Mouse (Mus musculus) liver, embryonic 13.5 days (tissue): ENCODE measurements around the gene Cd48. TPM values are rescaled to one million over a fixed set of nuclear protein-coding genes. Genes with fewer than 3 reads are reported as not detected.
A peak's percentile ranks its signal among the peaks of the same experiment; 100 is the strongest.

Experiments
- ATAC-seq: fragments of 200-750 bp; cut with Nextera tagmentation; 2 replicates; pipeline ENCODE4 v1.8.0; 2017; ENCODE audit warnings: low read depth, mild to moderate bottlenecking, moderate number of reproducible peaks, moderate library complexity
- DNase-seq: peaks from one replicate; pipeline ENCODE4 v3.0.0; 2022
- H3K27ac ChIP-seq: fragments of 300-500 bp; sonication (generic); 2 replicates; pipeline ENCODE4 v1.5.1; 2015; ENCODE audit warnings: moderate library complexity, mild to moderate bottlenecking, inconsistent platforms
- H3K27me3 ChIP-seq: fragments of 300-500 bp; sonication (generic); 2 replicates; pipeline ENCODE4 v1.6.1; 2015; ENCODE audit warnings: mild to moderate bottlenecking, inconsistent platforms
- H3K36me3 ChIP-seq: fragments of 300-500 bp; sonication (generic); 2 replicates; pipeline ENCODE4 v1.6.1; 2015; ENCODE audit warnings: mild to moderate bottlenecking, inconsistent platforms
- H3K4me1 ChIP-seq: fragments of 300-500 bp; sonication (generic); replicated peaks from 2 replicates; pipeline ENCODE4 v1.6.1; 2015; ENCODE audit warnings: inconsistent platforms
- H3K4me2 ChIP-seq: fragments of 300-500 bp; sonication (generic); 2 replicates; pipeline ENCODE4 v1.6.1; 2015; ENCODE audit warnings: inconsistent platforms, mild to moderate bottlenecking, moderate library complexity
- H3K4me3 ChIP-seq: fragments of 300-500 bp; sonication (generic); replicated peaks from 2 replicates; pipeline ENCODE4 v1.5.1; 2015; ENCODE audit warnings: mild to moderate bottlenecking, inconsistent platforms
- H3K9ac ChIP-seq: fragments of 300-500 bp; sonication (generic); 2 replicates; pipeline ENCODE4 v1.6.1; 2015; ENCODE audit warnings: mild to moderate bottlenecking, inconsistent platforms
- H3K9me3 ChIP-seq: fragments of 300-500 bp; sonication (generic); replicated peaks from 2 replicates; pipeline ENCODE4 v1.6.1; 2016; ENCODE audit warnings: inconsistent platforms
- WGBS: fragments of 180-500 bp; shearing (Covaris S2); methylation state at CpG from one replicate; pipeline ENCODE4 v1.1.7; 2015; ENCODE audit not compliant: insufficient replicate concordance; 5-methylcytosine and 5-hydroxymethylcytosine counted together
- polyA plus RNA-seq: library from polyadenylated mRNA; unstranded; fragments of >200 nt; fragmentation: Nextera tagmentation; extraction: Ambion mirVana; gene quantifications from 2 replicates; pipeline ENCODE4 v1.2.1, GENCODE M21; 2015

The Cd48 gene
- polyA plus RNA-seq, result 10.3 and 11.2 TPM in 2 replicates

DNA sequence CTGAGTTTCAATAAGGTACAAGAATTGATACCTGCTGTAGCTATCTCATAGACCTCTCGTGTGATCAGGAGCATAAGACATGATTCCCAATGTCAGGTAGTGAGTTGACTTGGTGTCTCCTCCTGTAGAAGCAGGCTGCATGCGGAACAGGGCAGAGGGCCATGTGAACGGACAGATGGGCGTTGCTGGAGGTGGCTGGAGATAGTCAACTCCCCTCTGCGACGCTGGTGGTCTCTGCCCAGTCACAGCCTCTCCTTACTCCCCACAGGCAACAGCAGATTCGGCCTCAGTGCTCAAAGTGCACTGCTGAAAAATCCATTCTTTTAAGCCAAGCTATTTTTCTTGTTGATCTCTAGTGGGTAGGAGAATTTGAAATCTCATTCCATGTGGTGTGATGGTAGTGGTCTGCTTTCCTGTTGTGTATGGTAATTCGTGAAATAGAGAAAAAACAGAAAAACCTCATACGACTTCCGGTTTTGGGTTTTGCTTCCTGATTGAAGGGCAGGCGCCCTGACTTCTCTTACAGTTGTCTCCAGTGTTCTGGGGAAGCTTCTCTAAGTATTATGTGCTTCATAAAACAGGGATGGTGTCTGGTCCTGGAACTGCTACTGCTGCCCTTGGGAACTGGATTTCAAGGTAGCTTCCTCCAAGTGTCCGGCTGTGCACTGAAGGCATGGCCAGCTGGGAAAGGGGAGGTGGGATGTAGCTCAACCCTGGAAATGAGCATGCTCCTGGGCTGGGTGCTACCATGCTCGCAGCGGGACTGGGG is at the start of gene Cd48:
Gene Cd48, plus strand, starts transcription at position 479 of the 769 bp plus-strand sequence.
- ATAC-seq, result no peak
- H3K27ac ChIP-seq, result no peak within 1 kb of the TSS
- WGBS, result 40% methylated on average over 14 of the region's 14 CpGs
- H3K4me3 ChIP-seq, result peak within 1 kb of the TSS; percentile 25
- peak within 1 kb of the TSS; percentile 36; the same call in 1 of the 2 replicates for H3K9ac ChIP-seq
- H3K9me3 ChIP-seq, result no peaks in the 10 kb centered on the region
- H3K4me2 ChIP-seq, result peak within 1 kb of the TSS; percentile 19; the same call in 1 of the 2 replicates
- DNase-seq, result no peak
- H3K36me3 ChIP-seq, result no peaks in the 10 kb centered on the region
- peaks cover 21% of the 10 kb centered on the region for H3K4me1 ChIP-seq
- H3K27me3 ChIP-seq, result no peaks in the 10 kb centered on the region

DNA sequence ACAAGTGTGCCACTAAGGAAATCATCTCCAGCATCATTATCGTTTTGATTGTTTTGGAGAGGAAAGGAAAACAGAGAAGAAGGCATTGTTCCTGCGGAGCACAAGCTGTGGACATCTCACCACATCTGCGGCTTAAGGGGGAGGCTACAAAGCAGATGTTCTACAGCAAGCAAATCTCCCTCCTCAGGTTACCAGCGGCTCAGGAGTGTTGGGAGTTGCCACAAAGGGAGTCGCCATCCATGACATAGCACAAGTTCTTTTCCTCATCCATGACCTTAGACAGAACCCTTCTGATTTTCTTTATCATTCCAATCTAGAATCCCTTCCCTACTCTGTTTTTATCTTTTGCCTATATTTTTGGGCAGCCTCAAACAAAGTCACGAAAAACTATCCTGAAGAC is 46.1 kb upstream of the Cd48 start:
- H3K36me3 ChIP-seq, result no peaks in the 10 kb centered on the region
- ATAC-seq, result no peak
- no peak overlapping the region for H3K4me2 ChIP-seq
- no peaks in the 10 kb centered on the region for H3K9me3 ChIP-seq
- no peaks in the 10 kb centered on the region for H3K4me1 ChIP-seq
- H3K27me3 ChIP-seq, result no peaks in the 10 kb centered on the region
- no peak for DNase-seq
- 41% methylated on average over 6 of the region's 6 CpGs for WGBS
- H3K4me3 ChIP-seq, result no peak overlapping the region
- no peak overlapping the region for H3K27ac ChIP-seq
- no peak overlapping the region for H3K9ac ChIP-seq

DNA sequence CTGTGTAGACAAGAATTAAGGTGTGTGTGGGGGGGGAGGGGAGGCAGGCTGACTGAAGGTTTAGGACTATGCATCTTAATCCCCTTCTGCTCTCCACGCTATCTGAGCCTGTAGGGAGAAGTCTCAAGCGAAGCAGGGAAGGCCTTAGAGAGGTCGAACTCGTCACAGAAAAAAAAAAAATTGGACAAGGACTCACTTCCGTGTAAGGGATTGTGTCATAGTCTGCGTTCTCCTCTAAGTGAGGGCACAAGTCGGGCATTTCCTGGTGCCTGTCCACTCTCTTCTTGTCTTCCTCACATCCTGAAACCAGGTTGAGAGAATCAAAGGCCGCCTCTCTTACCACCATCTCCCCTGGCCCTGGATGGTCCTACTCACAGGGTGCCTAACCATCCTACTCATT is 44.7 kb upstream of the Cd48 start:
- no peak for ATAC-seq
- H3K27ac ChIP-seq, result no peak overlapping the region
- no peaks in the 10 kb centered on the region for H3K4me1 ChIP-seq
- 53% methylated on average over 8 of the region's 8 CpGs for WGBS
- no peak overlapping the region for H3K9ac ChIP-seq
- H3K36me3 ChIP-seq, result no peaks in the 10 kb centered on the region
- H3K4me3 ChIP-seq, result no peak overlapping the region
- no peak overlapping the region for H3K4me2 ChIP-seq
- no peaks in the 10 kb centered on the region for H3K9me3 ChIP-seq
- H3K27me3 ChIP-seq, result no peaks in the 10 kb centered on the region
- DNase-seq, result no peak

- Histone ChIP-seq H3K9me3 (no peaks in the 10 kb centered on the region), H3K4me1 (peaks cover 5% of the 10 kb centered on the region), H3K27ac (no peak overlapping the region), H3K27me3 (no peaks in the 10 kb centered on the region), H3K9ac (no peak overlapping the region), H3K4me2 (no peak overlapping the region), H3K4me3 (no peak overlapping the region), H3K36me3 (no peaks in the 10 kb centered on the region)
- ATAC-seq (no peak), DNase-seq (no peak)
- WGBS, result 56% methylated on average over 2 of the region's 2 CpGs
Observed at GRCm38 (mm10) chr1:171638686-171639085, 43.1 kb upstream of the Cd48 start.

- Histone ChIP-seq H3K27me3 (no peaks in the 10 kb centered on the region), H3K27ac (no peak overlapping the region), H3K4me2 (no peak overlapping the region), H3K4me3 (no peak overlapping the region), H3K9ac (no peak overlapping the region), H3K36me3 (no peaks in the 10 kb centered on the region), H3K9me3 (no peaks in the 10 kb centered on the region), H3K4me1 (peaks cover 12% of the 10 kb centered on the region)
- 78% methylated on average over 6 of the region's 6 CpGs for WGBS
- ATAC-seq (no peak), DNase-seq (no peak)
Observed at GRCm38 (mm10) chr1:171640796-171641195, 41.0 kb upstream of the Cd48 start.

- H3K4me2 ChIP-seq, result no peak overlapping the region
- no peaks in the 10 kb centered on the region for H3K27me3 ChIP-seq
- H3K27ac ChIP-seq, result no peak overlapping the region
- H3K4me1 ChIP-seq, result peaks cover 12% of the 10 kb centered on the region
- H3K9ac ChIP-seq, result no peak overlapping the region
- H3K4me3 ChIP-seq, result no peak overlapping the region
- no peaks in the 10 kb centered on the region for H3K9me3 ChIP-seq
- 24% methylated on average over 7 of the region's 7 CpGs for WGBS
- no peaks in the 10 kb centered on the region for H3K36me3 ChIP-seq
- ATAC-seq, result peak; percentile 95
- DNase-seq, result peak; percentile 70
Observed at GRCm38 (mm10) chr1:171643612-171644011, 38.2 kb upstream of the Cd48 start.

DNA sequence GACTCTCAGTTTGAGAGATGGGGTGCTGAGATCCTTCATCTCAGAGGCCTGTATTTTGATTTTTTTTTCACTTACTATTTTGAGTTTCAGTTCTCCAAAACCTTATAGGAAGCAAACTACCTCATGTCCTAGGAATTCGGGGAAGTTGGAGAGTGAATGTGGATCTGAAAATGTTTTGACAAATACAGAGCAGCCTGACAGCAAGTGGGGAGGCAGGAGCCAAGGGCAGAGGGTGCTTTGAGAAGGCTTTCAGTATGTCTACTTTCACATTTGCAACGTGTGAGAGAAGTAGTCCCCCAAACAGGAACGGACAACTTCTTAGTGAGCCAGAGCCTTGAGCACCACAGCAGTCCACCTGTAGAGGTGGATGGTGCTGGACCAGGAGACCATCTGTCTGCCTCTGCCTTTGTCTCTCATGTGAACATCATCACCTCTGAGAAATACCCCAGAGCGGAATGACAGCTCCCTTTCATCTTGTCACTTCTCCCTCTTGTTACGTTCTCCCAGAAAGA is 35.3 kb upstream of the Cd48 start:
- Histone ChIP-seq H3K27ac (no peak overlapping the region), H3K9me3 (no peaks in the 10 kb centered on the region), H3K4me1 (peaks cover 12% of the 10 kb centered on the region), H3K36me3 (no peaks in the 10 kb centered on the region), H3K27me3 (no peaks in the 10 kb centered on the region), H3K9ac (no peak overlapping the region), H3K4me2 (no peak overlapping the region), H3K4me3 (no peak overlapping the region)
- no peak for ATAC-seq
- 52% methylated on average over 5 of the region's 5 CpGs for WGBS
- no peak for DNase-seq

- ATAC-seq, result no peak
Observed at GRCm38 (mm10) chr1:171647716-171648115, 34.1 kb upstream of the Cd48 start.

GRCm38 (mm10) chr1:171648840-171649239 is 33.0 kb upstream of the Cd48 start:
- Histone ChIP-seq H3K9ac (no peak overlapping the region), H3K27ac (no peak overlapping the region), H3K4me3 (no peak overlapping the region), H3K36me3 (no peaks in the 10 kb centered on the region), H3K27me3 (no peaks in the 10 kb centered on the region), H3K4me2 (no peak overlapping the region), H3K4me1 (peaks cover 5% of the 10 kb centered on the region), H3K9me3 (no peaks in the 10 kb centered on the region)
- ATAC-seq, result no peak
- no peak for DNase-seq
- WGBS, result 57% methylated on average over 8 of the region's 8 CpGs

More at GRCm38 (mm10) chr1:171647716-171648115, 34.1 kb upstream of the Cd48 start:
- Histone ChIP-seq H3K27me3 (no peaks in the 10 kb centered on the region), H3K27ac (no peak overlapping the region), H3K9me3 (no peaks in the 10 kb centered on the region), H3K36me3 (no peaks in the 10 kb centered on the region), H3K4me3 (no peak overlapping the region), H3K4me1 (peaks cover 12% of the 10 kb centered on the region), H3K9ac (no peak overlapping the region), H3K4me2 (no peak overlapping the region)
- DNase-seq, result no peak
- WGBS, result 64% methylated on average over 5 of the region's 5 CpGs

DNA sequence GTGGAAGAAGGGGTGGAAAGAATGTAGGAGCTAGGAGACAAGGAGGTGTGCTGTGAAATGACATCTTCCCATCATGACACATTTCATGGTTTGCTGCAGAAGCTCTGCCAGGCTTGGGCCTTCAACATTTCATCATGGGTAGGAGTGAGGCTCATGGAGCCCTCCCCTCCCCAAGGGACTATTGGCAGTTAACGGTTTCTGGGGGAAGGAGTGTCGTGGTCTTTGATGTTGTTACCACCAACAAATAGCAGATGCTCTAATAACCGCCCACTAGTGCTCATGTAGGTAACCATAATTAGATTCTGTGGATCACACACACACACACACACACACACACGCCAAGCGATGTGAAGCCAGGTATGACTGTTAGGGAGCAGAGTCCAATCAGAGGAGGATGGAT is 29.1 kb upstream of the Cd48 start, which contains the start of gene Slamf7:
Gene Slamf7, minus strand, starts transcription at position 302 of the 400 bp plus-strand sequence.
- H3K9me3 ChIP-seq, result no peaks in the 10 kb centered on the region
- ATAC-seq (no peak), DNase-seq (no peak)
- WGBS, result 62% methylated on average over 5 of the region's 5 CpGs
- no peaks in the 10 kb centered on the region for H3K36me3 ChIP-seq
- no peak within 1 kb of the TSS for H3K4me3 ChIP-seq
- no peak within 1 kb of the TSS for H3K4me2 ChIP-seq
- H3K4me1 ChIP-seq, result no peaks in the 10 kb centered on the region
- no peak within 1 kb of the TSS for H3K9ac ChIP-seq
- no peak within 1 kb of the TSS for H3K27ac ChIP-seq
- H3K27me3 ChIP-seq, result no peaks in the 10 kb centered on the region

DNA sequence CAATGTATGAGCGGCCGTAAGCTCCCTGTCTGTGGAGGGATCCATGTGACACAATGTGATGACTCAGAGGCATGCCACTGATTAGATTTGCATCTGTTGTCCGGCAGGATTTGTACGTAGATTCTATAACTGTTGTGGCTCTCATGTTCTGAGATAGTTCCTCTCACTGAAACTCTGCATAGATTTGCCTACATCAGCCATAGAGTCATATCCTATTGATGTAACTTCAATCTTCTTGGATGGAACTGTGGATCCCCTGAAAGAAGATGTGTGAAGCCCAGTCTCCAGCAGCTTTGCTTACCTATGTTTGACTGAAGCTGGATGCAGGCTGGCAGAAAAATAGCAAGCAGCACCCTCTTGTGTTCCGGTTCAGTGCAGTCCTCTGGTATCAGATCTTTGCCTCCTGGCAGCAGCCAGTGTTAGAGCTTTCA is 23.2 kb upstream of the Cd48 start:
- DNase-seq, result no peak
- no peak for ATAC-seq
- H3K36me3 ChIP-seq, result no peaks in the 10 kb centered on the region
- H3K27ac ChIP-seq, result no peak overlapping the region
- no peak overlapping the region for H3K4me2 ChIP-seq
- H3K9me3 ChIP-seq, result no peaks in the 10 kb centered on the region
- H3K4me1 ChIP-seq, result no peaks in the 10 kb centered on the region
- WGBS, result 51% methylated on average over 5 of the region's 5 CpGs
- H3K27me3 ChIP-seq, result no peaks in the 10 kb centered on the region
- no peak overlapping the region for H3K9ac ChIP-seq
- no peak overlapping the region for H3K4me3 ChIP-seq

- no peak for DNase-seq
- no peak overlapping the region for H3K4me3 ChIP-seq
- no peak overlapping the region for H3K27ac ChIP-seq
- H3K9me3 ChIP-seq, result no peaks in the 10 kb centered on the region
- H3K4me1 ChIP-seq, result no peaks in the 10 kb centered on the region
- ATAC-seq, result no peak
- WGBS, result 38% methylated on average over 1 of the region's 1 CpGs
- H3K9ac ChIP-seq, result no peak overlapping the region
- no peaks in the 10 kb centered on the region for H3K36me3 ChIP-seq
- H3K4me2 ChIP-seq, result no peak overlapping the region
- no peaks in the 10 kb centered on the region for H3K27me3 ChIP-seq
Observed at GRCm38 (mm10) chr1:171660423-171660822, 21.4 kb upstream of the Cd48 start.
